ENCODE assay signal across 12 mouse cellular contexts in genomic region chr4:118281444-118282181, GRCm38 (mm10). TPM values are rescaled to one million over a fixed set of nuclear protein-coding genes. Genes with fewer than 3 reads are reported as not detected.
DNase-seq lines count a peak whose midpoint lies in the region.
"Had no signal": no experiment of that assay in that cellular context is flagged by ENCODE, and none has a peak within 500 bp of the region (broad histone marks: within the 10 kb centered on the region; RNA-seq: fewer than 3 reads in every experiment).

No protein-coding gene starts in this region.

- H3K4me1 ChIP-seq in heart, embryonic 10.5 days = peaks cover 76% of the 10 kb centered on the region

- H3K27ac ChIP-seq in heart, embryonic 10.5 days = peak overlapping the region; percentile 13; the same call in 1 of the 2 replicates
- H3K27ac ChIP-seq: lung, embryonic 15.5 days had no signal

- no peaks in the 10 kb centered on the region for H3K9me3 ChIP-seq in heart, embryonic 10.5 days
- H3K9me3 ChIP-seq: lung, embryonic 15.5 days; megakaryocyte, embryonic 14.5 days had no signal

- peaks cover 44% of the 10 kb centered on the region for H3K36me3 ChIP-seq in heart, embryonic 10.5 days

- H3K4me3 ChIP-seq in heart, embryonic 10.5 days = no peak overlapping the region
- H3K4me3 ChIP-seq: lung, embryonic 15.5 days; megakaryocyte, embryonic 14.5 days had no signal

- intact Hi-C loops in heart, postnatal 14 days (cut with DNase I) = no loop called here

- WGBS in heart, embryonic 10.5 days = 76% methylated on average over 13 of the region's 13 CpGs

- H3K27me3 ChIP-seq in heart, embryonic 10.5 days (ENCODE audit: insufficient read depth, poor library complexity, severe bottlenecking) = no peaks in the 10 kb centered on the region
- H3K27me3 ChIP-seq: lung, embryonic 15.5 days had no signal

- no peak for DNase-seq in heart, embryonic 10.5 days (ENCODE audit: low spot score)
- no peak for DNase-seq in heart, postnatal 14 days
- peak; percentile 12 to 21 for DNase-seq in kidney, postnatal 4 days
- DNase-seq in kidney, postnatal 14 days = no peak
- peak; percentile 88 for DNase-seq in ES-CJ7 (ENCODE audit: low read depth, low spot score)
- peak; percentile 95 for DNase-seq in R1 (ENCODE audit: low read depth, low spot score)
- DNase-seq in thymus, postnatal 10 days (ENCODE audit: low spot score in 2 of 2) = no peak
- DNase-seq: cerebellum, adult 9-10 months; layer of hippocampus, adult 9-11 months; thymus, postnatal 25 days had no signal

RNA-seq across cellular contexts. Expression of gene Ptprf, which starts 9.6 kb away (rescaled TPM):
- 43.8 and 59.3 TPM in 2 replicates for polyA plus RNA-seq in heart, embryonic 10.5 days (2016; fragmentation: Nextera tagmentation; extraction: Ambion mirVana)
- 10 to 100 TPM; 13.0 to 16.4 TPM for total RNA-seq in heart, postnatal 14 days (2021)

Comparison
In these comparisons a context has a peak if more than half of its experiments do, and no peak if none do; other contexts are left out.
1. DNase-seq: peak in kidney, postnatal 4 days (2 of 2), ES-CJ7 (single experiment) and R1 (single experiment); none in heart, embryonic 10.5 days (single experiment), heart, postnatal 14 days (0 of 2), kidney, postnatal 14 days (single experiment) and thymus, postnatal 10 days (0 of 2).